Mouse (Mus musculus): ENCODE measurements around the gene Rex1bd. TPM values are rescaled to one million over a fixed set of nuclear protein-coding genes. Genes with fewer than 3 reads are reported as not detected.

Rex1bd gene
- polyA plus RNA-seq, 1 experiment from 2014 or later, result 192 TPM

DNA sequence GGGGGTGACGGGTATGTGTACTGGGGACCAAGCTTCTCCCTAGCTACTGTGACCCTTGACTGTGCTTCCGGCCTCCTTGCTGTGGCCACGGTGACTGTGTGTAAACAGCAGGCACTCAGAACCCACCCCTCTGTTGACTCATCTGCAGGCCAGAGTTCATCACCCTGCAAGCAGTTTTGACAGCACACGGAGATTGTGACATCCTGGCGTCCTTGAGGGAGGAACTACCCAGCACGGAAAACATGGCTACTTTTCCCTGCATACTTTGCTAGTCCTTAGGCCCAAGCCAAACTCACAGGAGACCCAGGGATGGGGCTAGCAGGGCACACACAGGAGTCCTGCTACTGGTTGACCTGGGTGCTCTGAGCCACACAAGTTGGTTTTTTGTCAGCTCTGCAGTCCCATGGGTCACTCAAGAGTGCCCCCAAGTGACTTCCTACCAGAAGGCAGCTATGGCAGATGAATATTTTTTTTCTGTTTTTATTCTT lies 37.7 kb upstream of the Rex1bd start:
- no peak for ATAC-seq
- H3K36me3 ChIP-seq (ENCODE audit: control insufficient read depth, insufficient read depth, low read length), result no peaks in the 10 kb centered on the region
- H3K27ac ChIP-seq (ENCODE audit: low read depth, low read length), result no peak overlapping the region
- peaks cover 20% of the 10 kb centered on the region for H3K4me1 ChIP-seq (ENCODE audit: control insufficient read depth, insufficient read depth, low read depth, low read length)
- H3K27me3 ChIP-seq (replicated peaks; ENCODE audit: control insufficient read depth, insufficient read depth, low read length), result no peaks in the 10 kb centered on the region
- no peak overlapping the region for H3K9ac ChIP-seq (ENCODE audit: low read depth, low read length)
- WGBS, result 66% methylated on average over 6 of the region's 6 CpGs
- no peak overlapping the region for H3K4me3 ChIP-seq (ENCODE audit: low read length)
- no peaks in the 10 kb centered on the region for H3K9me3 ChIP-seq (ENCODE audit: control insufficient read depth, low read length)
- no peak overlapping the region for H3K4me2 ChIP-seq (ENCODE audit: low read length)

DNA sequence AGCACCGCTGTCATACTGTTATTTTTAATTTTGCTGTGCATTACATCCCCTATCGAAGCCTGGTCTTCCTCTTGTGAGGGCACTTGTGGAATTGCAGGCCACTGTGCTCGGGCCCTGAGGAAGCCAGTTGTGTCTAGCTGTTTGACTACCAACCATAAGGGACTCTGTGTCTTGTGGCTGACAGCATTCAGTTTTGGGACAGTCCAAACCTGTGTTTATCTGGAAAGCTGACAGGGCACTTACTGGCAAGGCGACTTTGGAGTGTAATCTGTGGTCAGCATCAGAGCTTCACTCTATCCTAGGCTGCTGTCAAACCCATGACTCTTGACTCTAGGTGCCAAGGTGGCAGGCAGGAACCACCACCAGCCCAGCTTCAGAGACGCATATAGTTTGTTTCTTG lies 34.5 kb upstream of the Rex1bd start:
- H3K4me2 ChIP-seq (ENCODE audit: low read length), result peak overlapping the region; percentile 83
- 83% methylated on average over 5 of the region's 5 CpGs for WGBS
- H3K9ac ChIP-seq (ENCODE audit: low read depth, low read length), result no peak overlapping the region
- H3K9me3 ChIP-seq (ENCODE audit: control insufficient read depth, low read length), result no peaks in the 10 kb centered on the region
- peak overlapping the region; percentile 86; the same call in 1 of the 2 replicates for H3K4me3 ChIP-seq (ENCODE audit: low read length)
- 0 out of 2 replicates have a peak, but pooled peaks cover 4% of the 10 kb centered on the region for H3K36me3 ChIP-seq (ENCODE audit: control insufficient read depth, insufficient read depth, low read length)
- no peaks in the 10 kb centered on the region for H3K27me3 ChIP-seq (replicated peaks; ENCODE audit: control insufficient read depth, insufficient read depth, low read length)
- H3K4me1 ChIP-seq (ENCODE audit: control insufficient read depth, insufficient read depth, low read depth, low read length), result peaks cover 25% of the 10 kb centered on the region
- no peak for ATAC-seq
- H3K27ac ChIP-seq (ENCODE audit: low read depth, low read length), result no peak overlapping the region

DNA sequence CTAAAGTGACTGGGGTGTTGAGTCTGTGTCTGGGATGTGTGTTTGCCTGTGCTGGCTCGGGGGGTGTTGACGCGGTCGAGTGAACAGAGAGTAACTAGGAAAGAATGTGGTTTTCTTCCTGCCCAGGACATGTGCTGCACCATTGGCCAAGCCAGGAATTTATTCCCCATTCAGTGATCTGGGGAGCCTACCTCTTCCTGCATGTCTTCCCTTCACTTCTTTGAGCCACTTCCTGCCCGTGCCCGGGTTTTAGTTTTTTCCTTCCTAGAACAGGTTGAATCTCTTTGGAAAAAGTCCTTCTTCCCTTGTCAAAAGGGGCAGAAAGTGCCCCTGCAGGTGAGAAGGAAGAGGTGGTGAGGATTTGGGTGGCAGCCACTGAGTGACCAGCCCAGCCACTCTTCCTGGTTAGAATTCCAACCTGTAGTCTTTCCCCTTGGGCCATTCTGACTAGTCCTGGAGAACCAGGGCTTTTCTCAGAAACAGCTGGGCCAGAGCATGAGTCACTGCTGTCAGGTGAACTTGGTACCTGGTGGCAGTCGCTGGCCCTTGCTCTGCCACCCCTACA lies 34.0 kb upstream of the Rex1bd start:
- Histone ChIP-seq H3K9ac (ENCODE audit: low read depth, low read length) (peak overlapping the region; percentile 93), H3K36me3 (ENCODE audit: control insufficient read depth, insufficient read depth, low read length) (peaks cover 8% of the 10 kb centered on the region; the same call in 1 of the 2 replicates), H3K4me2 (ENCODE audit: low read length) (peak overlapping the region; percentile 83), H3K4me1 (ENCODE audit: control insufficient read depth, insufficient read depth, low read depth, low read length) (peaks cover 25% of the 10 kb centered on the region), H3K27ac (ENCODE audit: low read depth, low read length) (no peak overlapping the region), H3K27me3 (replicated peaks; ENCODE audit: control insufficient read depth, insufficient read depth, low read length) (no peaks in the 10 kb centered on the region), H3K9me3 (ENCODE audit: control insufficient read depth, low read length) (no peaks in the 10 kb centered on the region), H3K4me3 (ENCODE audit: low read length) (peak overlapping the region; percentile 86)
- no peak for ATAC-seq
- 47% methylated on average over 7 of the region's 7 CpGs for WGBS

DNA sequence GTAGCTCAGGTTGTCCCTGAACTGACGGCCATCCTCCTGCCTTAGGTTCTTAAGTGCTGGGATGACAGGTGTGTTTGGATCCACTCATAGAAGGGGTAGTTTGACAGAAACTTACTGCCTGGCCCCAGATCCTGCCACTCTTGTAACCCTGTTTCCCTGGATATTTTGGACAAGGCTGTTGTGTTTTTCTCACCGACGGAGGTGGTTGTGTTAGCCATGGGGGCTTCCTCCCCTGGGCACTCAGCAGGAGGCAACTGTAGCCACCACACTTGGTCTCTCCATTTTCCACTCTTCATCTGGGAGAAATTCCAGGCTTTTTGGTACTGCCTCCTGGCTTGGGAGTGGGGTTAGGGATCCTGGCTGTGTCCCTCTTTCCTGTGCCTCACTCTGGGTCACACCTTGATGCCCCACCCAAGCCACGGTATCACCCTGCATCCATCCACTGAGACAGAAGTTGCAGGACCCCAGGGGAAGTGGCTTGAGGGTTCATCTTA lies 33.5 kb upstream of the Rex1bd start:
- ATAC-seq, result no peak
- Histone ChIP-seq H3K4me2 (ENCODE audit: low read length) (peak overlapping the region; percentile 83), H3K9ac (ENCODE audit: low read depth, low read length) (peak overlapping the region; percentile 93), H3K4me1 (ENCODE audit: control insufficient read depth, insufficient read depth, low read depth, low read length) (peaks cover 25% of the 10 kb centered on the region), H3K9me3 (ENCODE audit: control insufficient read depth, low read length) (no peaks in the 10 kb centered on the region), H3K4me3 (ENCODE audit: low read length) (peak overlapping the region; percentile 86), H3K27ac (ENCODE audit: low read depth, low read length) (peak overlapping the region; percentile 93), H3K27me3 (replicated peaks; ENCODE audit: control insufficient read depth, insufficient read depth, low read length) (no peaks in the 10 kb centered on the region), H3K36me3 (ENCODE audit: control insufficient read depth, insufficient read depth, low read length) (peaks cover 8% of the 10 kb centered on the region; the same call in 1 of the 2 replicates)
- WGBS, result 14% methylated on average over 4 of the region's 4 CpGs

DNA sequence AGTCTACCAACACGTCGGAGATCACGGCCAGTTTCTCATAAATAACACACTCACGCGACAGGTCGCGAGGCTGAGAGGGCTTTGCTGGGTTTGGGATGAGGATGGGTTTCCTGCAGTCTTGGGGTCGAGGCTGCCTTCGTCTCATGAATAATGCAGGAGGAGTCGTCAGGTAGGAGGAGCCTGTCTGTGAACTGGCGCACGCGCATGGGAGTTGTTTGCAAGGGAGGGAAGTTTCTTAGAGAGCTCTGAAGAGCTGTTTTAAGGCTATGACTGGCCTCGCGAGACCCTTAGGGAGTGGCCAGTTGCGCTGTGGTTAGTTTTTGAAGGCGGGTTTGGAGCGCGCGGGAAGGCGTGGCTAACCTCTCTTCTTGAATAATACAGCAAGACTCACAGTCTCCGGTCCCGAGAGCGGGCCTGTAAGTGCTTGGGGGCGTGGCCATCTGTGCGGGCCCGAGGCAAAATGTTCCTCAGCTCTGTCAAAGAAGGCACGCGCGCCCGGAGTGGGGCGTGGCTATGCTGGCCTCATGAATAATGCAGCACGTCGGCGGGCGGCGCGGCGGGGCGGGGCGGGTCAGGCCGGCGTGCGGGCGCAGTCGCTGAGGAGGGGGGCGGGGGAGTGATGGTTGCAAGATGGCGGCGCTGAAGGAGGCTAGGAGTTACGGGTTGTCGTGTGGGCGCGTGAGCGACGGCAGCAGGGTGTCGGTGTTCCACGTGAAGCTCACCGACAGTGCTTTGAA lies 32.7 kb upstream of the Rex1bd start, which contains the start of gene Ell:
TSS of gene Ell (plus strand) at position 381 of the 737 bp plus-strand sequence.
- H3K4me3 ChIP-seq (ENCODE audit: low read length), result peak within 1 kb of the TSS; percentile 86
- under 1% methylated on average over 58 of the region's 58 CpGs for WGBS
- ATAC-seq, result peak; percentile 89
- no peaks in the 10 kb centered on the region for H3K27me3 ChIP-seq (replicated peaks; ENCODE audit: control insufficient read depth, insufficient read depth, low read length)
- H3K36me3 ChIP-seq (ENCODE audit: control insufficient read depth, insufficient read depth, low read length), result peaks cover 13% of the 10 kb centered on the region
- H3K9me3 ChIP-seq (ENCODE audit: control insufficient read depth, low read length), result no peaks in the 10 kb centered on the region
- H3K27ac ChIP-seq (ENCODE audit: low read depth, low read length), result peak within 1 kb of the TSS; percentile 93
- peaks cover 25% of the 10 kb centered on the region for H3K4me1 ChIP-seq (ENCODE audit: control insufficient read depth, insufficient read depth, low read depth, low read length)
- peak within 1 kb of the TSS; percentile 83 for H3K4me2 ChIP-seq (ENCODE audit: low read length)
- peak within 1 kb of the TSS; percentile 93 for H3K9ac ChIP-seq (ENCODE audit: low read depth, low read length)

DNA sequence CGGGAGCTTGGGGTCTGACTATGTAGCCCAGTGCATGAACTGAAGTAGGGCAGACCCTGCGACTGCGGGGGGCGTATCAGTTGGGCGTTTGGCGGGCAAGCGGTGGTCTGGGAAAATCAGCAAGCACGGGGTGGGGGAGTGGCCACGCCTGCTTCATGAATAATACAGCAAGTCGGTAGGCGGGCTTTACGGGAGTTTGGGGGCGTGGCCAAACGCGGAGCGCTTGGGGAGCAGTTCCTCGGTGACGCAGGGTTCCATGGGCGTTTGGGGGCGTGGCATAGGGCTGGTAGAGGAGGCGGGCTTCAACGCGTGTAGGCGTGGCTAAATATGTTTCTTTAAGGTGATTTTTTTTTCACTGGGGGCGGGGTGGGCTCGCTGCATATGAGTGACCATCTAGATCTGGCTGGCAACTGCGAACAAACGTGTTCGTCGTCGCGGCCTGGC lies 32.1 kb upstream of the Rex1bd start:
- H3K27ac ChIP-seq (ENCODE audit: low read depth, low read length), result peak overlapping the region; percentile 93
- under 1% methylated on average over 32 of the region's 32 CpGs for WGBS
- H3K4me1 ChIP-seq (ENCODE audit: control insufficient read depth, insufficient read depth, low read depth, low read length), result peaks cover 25% of the 10 kb centered on the region
- H3K9ac ChIP-seq (ENCODE audit: low read depth, low read length), result peak overlapping the region; percentile 63
- peak overlapping the region; percentile 83 for H3K4me2 ChIP-seq (ENCODE audit: low read length)
- peak overlapping the region; percentile 86 for H3K4me3 ChIP-seq (ENCODE audit: low read length)
- ATAC-seq, result peak; percentile 72
- no peaks in the 10 kb centered on the region for H3K27me3 ChIP-seq (replicated peaks; ENCODE audit: control insufficient read depth, insufficient read depth, low read length)
- H3K36me3 ChIP-seq (ENCODE audit: control insufficient read depth, insufficient read depth, low read length), result peaks cover 17% of the 10 kb centered on the region
- H3K9me3 ChIP-seq (ENCODE audit: control insufficient read depth, low read length), result no peaks in the 10 kb centered on the region

DNA sequence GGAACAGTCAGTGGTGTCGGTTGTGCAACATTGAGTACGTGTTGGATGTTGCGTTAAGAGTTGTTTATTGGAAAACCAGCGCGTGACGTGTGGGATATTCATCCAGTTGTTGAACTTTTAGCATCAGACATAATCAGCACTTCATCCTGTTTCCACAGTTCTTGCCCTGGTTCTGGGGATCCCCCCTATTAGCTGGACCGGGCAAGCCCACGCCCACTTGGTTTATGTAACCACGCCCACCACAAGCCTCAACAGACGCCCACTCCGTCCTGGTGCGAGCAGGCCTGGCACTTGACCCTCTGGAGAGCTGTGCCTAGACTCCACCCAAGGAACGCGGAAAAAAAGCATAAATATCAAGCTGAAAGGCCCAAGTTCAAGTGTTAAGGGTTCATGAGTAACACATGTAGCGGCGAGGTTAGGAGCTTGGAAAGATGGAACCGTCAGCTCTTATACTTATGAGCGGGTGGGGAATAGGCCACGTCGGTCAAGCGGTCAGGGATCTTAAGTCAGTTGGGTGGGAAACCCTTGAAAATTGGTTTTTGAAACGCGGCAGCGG lies 31.6 kb upstream of the Rex1bd start:
- H3K4me1 ChIP-seq (ENCODE audit: control insufficient read depth, insufficient read depth, low read depth, low read length), result peaks cover 25% of the 10 kb centered on the region
- H3K9ac ChIP-seq (ENCODE audit: low read depth, low read length), result peak overlapping the region; percentile 62
- H3K27me3 ChIP-seq (replicated peaks; ENCODE audit: control insufficient read depth, insufficient read depth, low read length), result no peaks in the 10 kb centered on the region
- no peaks in the 10 kb centered on the region for H3K9me3 ChIP-seq (ENCODE audit: control insufficient read depth, low read length)
- H3K27ac ChIP-seq (ENCODE audit: low read depth, low read length), result peak overlapping the region; percentile 93
- WGBS, result 15% methylated on average over 24 of the region's 24 CpGs
- peak overlapping the region; percentile 86 for H3K4me3 ChIP-seq (ENCODE audit: low read length)
- peaks cover 17% of the 10 kb centered on the region for H3K36me3 ChIP-seq (ENCODE audit: control insufficient read depth, insufficient read depth, low read length)
- ATAC-seq, result peak; percentile 9
- peak overlapping the region; percentile 83 for H3K4me2 ChIP-seq (ENCODE audit: low read length)

DNA sequence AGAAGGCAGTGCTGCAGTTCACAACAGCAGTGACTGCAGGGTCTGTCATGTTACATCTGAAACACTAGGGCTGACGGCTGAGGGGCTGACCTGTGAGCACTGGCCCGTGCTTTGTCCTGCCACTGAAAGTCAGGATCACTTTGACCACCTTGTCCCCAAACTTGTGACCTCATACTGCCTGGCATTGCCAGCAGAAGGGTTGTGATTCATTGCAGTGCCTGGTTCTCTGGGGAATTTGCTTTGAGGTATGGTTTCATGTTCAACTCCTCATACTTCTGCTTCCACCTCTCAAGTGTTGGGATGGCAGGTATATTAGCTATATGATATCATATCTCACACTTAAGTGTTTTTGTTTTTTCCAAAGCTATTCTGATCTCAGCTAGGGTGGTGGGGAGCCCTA lies 29.1 kb upstream of the Rex1bd start:
- no peaks in the 10 kb centered on the region for H3K9me3 ChIP-seq (ENCODE audit: control insufficient read depth, low read length)
- no peak overlapping the region for H3K4me3 ChIP-seq (ENCODE audit: low read length)
- peaks cover 13% of the 10 kb centered on the region for H3K4me1 ChIP-seq (ENCODE audit: control insufficient read depth, insufficient read depth, low read depth, low read length)
- H3K27ac ChIP-seq (ENCODE audit: low read depth, low read length), result no peak overlapping the region
- ATAC-seq, result no peak
- H3K36me3 ChIP-seq (ENCODE audit: control insufficient read depth, insufficient read depth, low read length), result peaks cover 29% of the 10 kb centered on the region
- H3K27me3 ChIP-seq (replicated peaks; ENCODE audit: control insufficient read depth, insufficient read depth, low read length), result no peaks in the 10 kb centered on the region
- H3K4me2 ChIP-seq (ENCODE audit: low read length), result no peak overlapping the region
- WGBS, result 85% methylated on average over 2 of the region's 2 CpGs
- H3K9ac ChIP-seq (ENCODE audit: low read depth, low read length), result no peak overlapping the region

DNA sequence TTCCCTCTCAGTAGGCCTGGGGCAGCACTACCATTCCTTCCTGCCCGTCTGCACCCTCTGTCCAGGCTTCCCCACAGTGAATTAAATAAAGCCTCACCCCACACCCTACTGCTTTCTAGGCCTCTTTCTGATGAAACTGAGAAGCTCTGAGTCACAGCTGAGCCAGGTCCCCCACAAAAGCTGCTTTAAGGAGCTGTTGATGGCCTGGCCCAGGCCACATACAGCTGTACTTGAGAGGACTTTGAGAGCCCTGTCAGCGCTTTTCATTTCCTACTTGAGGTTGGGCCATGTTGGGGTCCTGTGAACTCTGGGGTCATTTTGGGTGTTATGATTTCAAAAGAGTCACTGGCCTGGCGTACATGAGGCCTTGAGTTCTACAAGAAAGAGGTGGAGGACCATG lies 28.7 kb upstream of the Rex1bd start:
- Histone ChIP-seq H3K4me1 (ENCODE audit: control insufficient read depth, insufficient read depth, low read depth, low read length) (peaks cover 8% of the 10 kb centered on the region), H3K27ac (ENCODE audit: low read depth, low read length) (no peak overlapping the region), H3K9ac (ENCODE audit: low read depth, low read length) (no peak overlapping the region), H3K27me3 (replicated peaks; ENCODE audit: control insufficient read depth, insufficient read depth, low read length) (no peaks in the 10 kb centered on the region), H3K9me3 (ENCODE audit: control insufficient read depth, low read length) (no peaks in the 10 kb centered on the region), H3K36me3 (ENCODE audit: control insufficient read depth, insufficient read depth, low read length) (peaks cover 31% of the 10 kb centered on the region), H3K4me2 (ENCODE audit: low read length) (no peak overlapping the region), H3K4me3 (ENCODE audit: low read length) (no peak overlapping the region)
- ATAC-seq, result no peak
- 93% methylated on average over 3 of the region's 3 CpGs for WGBS
